Mouse (Mus musculus) stomach, embryonic 14.5 days (tissue): ENCODE data around the gene Phactr2. TPM values are rescaled to one million over a fixed set of nuclear protein-coding genes. Genes with fewer than 3 reads are reported as not detected.
A peak's percentile ranks its signal among the peaks of the same experiment; 100 is the strongest.

Source experiments
- ATAC-seq: fragments of 200-750 bp; cut with Nextera tagmentation; 2 replicates; pipeline ENCODE4 v1.8.0; 2017; ENCODE audit warnings: low read depth, moderate TSS enrichment; ENCODE audit not compliant: insufficient number of reproducible peaks, insufficient read depth, low FRiP score
- H3K27ac ChIP-seq: fragments of 300-500 bp; sonication (generic); 2 replicates; pipeline ENCODE4 v1.5.1; 2014; ENCODE audit warnings: mild to moderate bottlenecking, low read length, moderate library complexity, mixed read lengths
- H3K27me3 ChIP-seq: fragments of 300-500 bp; sonication (generic); 2 replicates; pipeline ENCODE4 v1.6.1; 2014; ENCODE audit warnings: low read length, control low read depth, mixed read lengths; ENCODE audit not compliant: control insufficient read depth, insufficient read depth
- H3K36me3 ChIP-seq: fragments of 300-500 bp; sonication (generic); 2 replicates; pipeline ENCODE4 v1.6.1; 2014; ENCODE audit warnings: mild to moderate bottlenecking, control low read depth, low read length, moderate library complexity, mixed read lengths; ENCODE audit not compliant: control insufficient read depth, insufficient read depth
- H3K4me1 ChIP-seq: fragments of 300-500 bp; sonication (generic); 2 replicates; pipeline ENCODE4 v1.6.1; 2014; ENCODE audit warnings: low read length, control low read depth, mixed read lengths; ENCODE audit not compliant: control insufficient read depth, insufficient read depth
- H3K4me2 ChIP-seq: fragments of 300-500 bp; sonication (generic); replicated peaks from 2 replicates; pipeline ENCODE4 v1.6.1; 2014; ENCODE audit warnings: low read depth, low read length, control low read depth
- H3K4me3 ChIP-seq: fragments of 300-500 bp; sonication (generic); 2 replicates; pipeline ENCODE4 v1.5.1; 2014; ENCODE audit warnings: low read depth, low read length, control low read depth
- H3K9ac ChIP-seq: fragments of 300-500 bp; sonication (generic); replicated peaks from 2 replicates; pipeline ENCODE4 v1.6.1; 2014; ENCODE audit warnings: low read depth, mild to moderate bottlenecking, control low read depth, low read length, moderate library complexity, mixed read lengths
- H3K9me3 ChIP-seq: fragments of 300-500 bp; sonication (generic); 2 replicates; pipeline ENCODE4 v1.6.1; 2016; ENCODE audit warnings: low read depth, low read length, control low read depth; ENCODE audit not compliant: control insufficient read depth
- WGBS: fragments of 180-500 bp; shearing (Covaris S2); extraction: QIAGEN DNeasy Blood & Tissue Kit; methylation state at CpG from one replicate; pipeline ENCODE4 v1.1.7; 2014; 5-methylcytosine and 5-hydroxymethylcytosine counted together
- polyA plus RNA-seq: library from polyadenylated mRNA; unstranded; fragments of >200 nt; fragmentation: Nextera tagmentation; extraction: Ambion mirVana; gene quantifications from 2 replicates; pipeline ENCODE4 v1.2.1, GENCODE M21; 2014

Gene Phactr2
- polyA plus RNA-seq, 1 experiment from 2014 or later: 48.8 TPM

DNA sequence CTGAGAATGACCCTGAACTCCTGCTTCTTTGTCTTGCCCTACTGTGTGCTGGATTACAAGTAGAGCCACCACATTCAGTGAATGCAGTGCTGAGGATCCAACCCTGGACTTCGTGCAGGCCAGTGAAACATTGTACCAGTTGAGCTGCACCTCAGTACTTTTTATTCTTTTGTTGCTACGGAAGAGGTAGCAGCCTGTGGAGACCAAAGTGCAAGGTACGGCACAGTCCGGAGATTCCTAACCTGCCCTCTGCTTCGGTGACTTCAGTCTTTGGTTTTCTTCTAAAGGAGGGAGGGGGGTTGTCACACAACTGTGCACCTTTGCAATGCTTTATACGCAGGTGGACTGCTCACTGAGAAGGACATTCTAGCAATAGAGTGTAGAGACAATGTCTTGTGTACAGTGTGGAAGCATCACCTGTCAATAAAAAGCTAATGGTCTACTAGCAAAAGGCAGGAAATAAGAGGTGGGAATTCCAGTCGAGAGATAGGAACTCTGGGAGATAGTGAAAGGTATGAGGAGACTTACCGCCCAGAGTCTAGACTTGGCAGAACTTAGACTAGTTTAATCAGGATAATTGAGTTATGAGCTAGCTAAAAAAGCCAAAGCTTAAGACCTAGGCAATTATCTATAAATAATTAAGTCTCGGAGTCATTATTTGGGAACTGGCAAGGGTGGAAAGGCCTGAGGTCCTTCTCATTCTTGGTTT is 19.9 kb upstream of the Phactr2 start:
- Histone ChIP-seq H3K9me3 (no peaks in the 10 kb centered on the region), H3K4me1 (no peaks in the 10 kb centered on the region), H3K9ac (no peak overlapping the region), H3K4me3 (no peak overlapping the region), H3K4me2 (no peak overlapping the region), H3K36me3 (no peaks in the 10 kb centered on the region), H3K27ac (no peak overlapping the region), H3K27me3 (no peaks in the 10 kb centered on the region)
- 88% methylated on average over 9 of the region's 9 CpGs for WGBS
- no peak for ATAC-seq

- WGBS: 74% methylated on average over 6 of the region's 6 CpGs
- Histone ChIP-seq H3K36me3 (no peaks in the 10 kb centered on the region), H3K9me3 (no peaks in the 10 kb centered on the region), H3K9ac (no peak overlapping the region), H3K4me3 (no peak overlapping the region), H3K4me2 (no peak overlapping the region), H3K27me3 (no peaks in the 10 kb centered on the region), H3K27ac (no peak overlapping the region), H3K4me1 (no peaks in the 10 kb centered on the region)
- no peak for ATAC-seq
These were observed 15.5 kb upstream of the Phactr2 start for GRCm38 (mm10) chr10:13489671-13490070.

DNA sequence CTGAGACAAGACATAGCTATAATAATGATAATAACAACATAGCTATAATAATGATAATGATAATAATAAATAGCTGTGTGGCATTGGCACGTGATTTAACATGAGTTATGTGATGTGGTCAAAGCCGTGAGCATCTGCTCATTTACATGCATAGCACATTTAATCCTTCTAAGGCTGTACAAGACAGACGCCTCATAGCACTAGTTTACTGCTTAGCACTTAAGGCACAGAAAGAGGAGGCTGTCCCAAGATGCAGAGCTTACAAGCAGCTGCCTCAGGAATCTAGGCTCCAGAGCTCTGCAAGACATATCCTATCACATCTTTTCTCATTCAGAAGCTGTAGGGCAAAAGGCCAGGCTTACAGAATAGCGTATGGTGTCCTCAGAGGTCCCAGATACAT is 11.7 kb upstream of the Phactr2 start:
- no peaks in the 10 kb centered on the region for H3K36me3 ChIP-seq
- no peak for ATAC-seq
- no peak overlapping the region for H3K4me2 ChIP-seq
- WGBS: 72% methylated on average over 4 of the region's 4 CpGs
- H3K9me3 ChIP-seq: no peaks in the 10 kb centered on the region
- H3K27ac ChIP-seq: no peak overlapping the region
- H3K9ac ChIP-seq: no peak overlapping the region
- no peaks in the 10 kb centered on the region for H3K4me1 ChIP-seq
- H3K27me3 ChIP-seq: no peaks in the 10 kb centered on the region
- H3K4me3 ChIP-seq: no peak overlapping the region

DNA sequence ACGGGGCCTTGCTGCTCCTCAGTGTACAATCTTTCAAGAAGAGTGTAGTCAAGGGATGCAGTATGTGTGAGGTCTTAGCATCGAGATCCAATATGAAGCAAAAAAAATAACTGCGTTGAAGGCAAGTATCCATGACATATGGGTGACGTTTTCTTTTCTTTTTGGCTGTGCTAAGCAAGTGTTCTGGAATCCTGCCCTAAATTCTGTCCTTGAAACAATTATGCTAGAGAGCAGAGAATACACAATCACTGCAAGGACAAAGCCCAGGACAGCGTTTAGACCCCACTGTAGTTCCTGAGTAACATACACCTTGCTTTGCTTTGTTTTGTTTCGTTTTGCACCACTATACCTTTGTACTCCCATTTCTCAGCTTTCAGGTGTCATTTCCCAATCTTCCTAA is 5.1 kb upstream of the Phactr2 start:
- H3K9ac ChIP-seq: no peak overlapping the region
- H3K9me3 ChIP-seq: no peaks in the 10 kb centered on the region
- no peak overlapping the region for H3K4me3 ChIP-seq
- WGBS: 77% methylated on average over 6 of the region's 6 CpGs
- no peak overlapping the region for H3K4me2 ChIP-seq
- H3K4me1 ChIP-seq: no peaks in the 10 kb centered on the region
- H3K36me3 ChIP-seq: no peaks in the 10 kb centered on the region
- ATAC-seq: no peak
- H3K27me3 ChIP-seq: no peaks in the 10 kb centered on the region; the same call in 1 of the 2 replicates
- no peak overlapping the region for H3K27ac ChIP-seq

- 34% methylated on average over 7 of the region's 7 CpGs for WGBS
- Histone ChIP-seq H3K4me1 (no peaks in the 10 kb centered on the region), H3K27me3 (no peaks in the 10 kb centered on the region; the same call in 1 of the 2 replicates), H3K36me3 (no peaks in the 10 kb centered on the region), H3K9ac (no peak overlapping the region), H3K9me3 (no peaks in the 10 kb centered on the region), H3K4me3 (no peak overlapping the region), H3K4me2 (peak overlapping the region; percentile 98; the same call in 1 of the 2 replicates), H3K27ac (no peak overlapping the region)
- no peak for ATAC-seq
These were observed 909 bp upstream of the Phactr2 start for GRCm38 (mm10) chr10:13475121-13475520.

DNA sequence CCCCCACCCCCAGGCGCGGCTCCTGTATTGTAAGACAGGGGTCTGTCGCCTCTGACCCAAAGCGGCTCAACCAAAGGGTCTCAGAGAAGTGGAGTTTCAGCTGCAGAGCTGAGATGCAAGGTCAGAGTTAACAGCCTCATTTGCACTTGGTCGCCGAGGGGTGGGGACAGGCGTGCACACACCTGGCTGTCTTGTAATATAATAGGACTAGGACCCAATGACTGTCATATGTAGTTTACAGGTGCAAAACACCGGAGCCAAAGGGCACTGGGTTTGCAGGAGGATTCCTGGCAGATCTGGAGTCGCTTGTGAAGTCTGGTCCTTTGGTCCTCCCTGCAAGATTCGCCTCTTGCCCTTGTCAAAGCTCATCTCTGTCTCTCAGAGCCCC is 350 bp upstream of the Phactr2 start:
- H3K27me3 ChIP-seq: no peaks in the 10 kb centered on the region; the same call in 1 of the 2 replicates
- ATAC-seq: no peak
- H3K4me2 ChIP-seq: peak overlapping the region; percentile 98
- H3K36me3 ChIP-seq: no peaks in the 10 kb centered on the region
- H3K9ac ChIP-seq: peak overlapping the region; percentile 67
- no peaks in the 10 kb centered on the region for H3K4me1 ChIP-seq
- H3K4me3 ChIP-seq: peak overlapping the region; percentile 74
- no peak overlapping the region for H3K27ac ChIP-seq
- WGBS: 5% methylated on average over 10 of the region's 10 CpGs
- no peaks in the 10 kb centered on the region for H3K9me3 ChIP-seq

DNA sequence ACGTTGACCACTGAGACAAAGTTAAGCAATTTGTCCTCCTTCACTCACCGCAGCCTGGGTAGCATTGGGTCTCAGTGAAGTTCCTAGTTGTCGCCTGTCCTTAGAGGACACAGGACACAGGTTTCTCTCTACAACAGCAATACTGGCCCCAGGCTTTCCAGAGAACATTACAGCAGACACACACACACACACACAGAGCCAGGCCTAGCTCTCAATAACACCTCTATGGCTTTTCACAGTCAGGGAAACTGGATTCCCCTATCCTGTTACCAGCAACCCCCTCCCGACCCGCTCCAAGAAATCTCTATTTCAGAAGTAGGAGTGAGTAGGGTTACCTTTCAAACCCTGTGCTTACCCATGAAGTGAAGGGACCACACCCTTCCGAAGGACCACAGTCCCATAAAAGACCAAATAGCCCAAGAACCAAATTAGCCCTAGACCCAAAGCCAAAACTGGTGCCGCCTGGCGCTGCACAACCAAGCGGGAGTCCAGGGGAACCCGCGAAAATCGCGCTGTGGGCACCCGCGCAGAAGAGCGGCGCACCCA is 852 bp downstream of the Phactr2 start:
- peak overlapping the region; percentile 98 for H3K4me2 ChIP-seq
- no peak for ATAC-seq
- no peak overlapping the region; the same call in none of the 2 replicates for H3K9ac ChIP-seq
- H3K4me3 ChIP-seq: peak overlapping the region; percentile 74
- no peaks in the 10 kb centered on the region for H3K4me1 ChIP-seq
- H3K27me3 ChIP-seq: no peaks in the 10 kb centered on the region; the same call in 1 of the 2 replicates
- H3K9me3 ChIP-seq: no peaks in the 10 kb centered on the region
- no peak overlapping the region for H3K27ac ChIP-seq
- no peaks in the 10 kb centered on the region for H3K36me3 ChIP-seq
- WGBS: 13% methylated on average over 17 of the region's 17 CpGs

GRCm38 (mm10) chr10:13470236-13470635 is 4.0 kb downstream of the Phactr2 start:
- no peak overlapping the region for H3K27ac ChIP-seq
- H3K4me3 ChIP-seq: no peak overlapping the region
- H3K4me2 ChIP-seq: no peak overlapping the region
- H3K27me3 ChIP-seq: no peaks in the 10 kb centered on the region; the same call in 1 of the 2 replicates
- no peak for ATAC-seq
- H3K9ac ChIP-seq: no peak overlapping the region
- no peaks in the 10 kb centered on the region for H3K9me3 ChIP-seq
- WGBS: 91% methylated on average over 3 of the region's 3 CpGs
- H3K4me1 ChIP-seq: no peaks in the 10 kb centered on the region
- H3K36me3 ChIP-seq: no peaks in the 10 kb centered on the region
